Mouse (Mus musculus) adrenal gland, postnatal 4 days (tissue): ENCODE measurements at regions not wholly inside any gene's neighbourhood (a gene's known extent, or its start where the extent isn't known, plus 50 kb on each side); places are given as distances from the start of the nearest gene placed in this dataset.
"Not testable (repeated sequence)": the region's sequence is repeated elsewhere in the genome, so short reads cannot be mapped to it uniquely, and the experiment has no call there.

Experiments
- DNase-seq, 2 experiments: peaks; one replicate each; pipeline ENCODE4 v3.0.0; 2021 to 2022; ENCODE audit warnings: low spot score in 2 of 2, mixed read lengths in 2 of 2

DNA sequence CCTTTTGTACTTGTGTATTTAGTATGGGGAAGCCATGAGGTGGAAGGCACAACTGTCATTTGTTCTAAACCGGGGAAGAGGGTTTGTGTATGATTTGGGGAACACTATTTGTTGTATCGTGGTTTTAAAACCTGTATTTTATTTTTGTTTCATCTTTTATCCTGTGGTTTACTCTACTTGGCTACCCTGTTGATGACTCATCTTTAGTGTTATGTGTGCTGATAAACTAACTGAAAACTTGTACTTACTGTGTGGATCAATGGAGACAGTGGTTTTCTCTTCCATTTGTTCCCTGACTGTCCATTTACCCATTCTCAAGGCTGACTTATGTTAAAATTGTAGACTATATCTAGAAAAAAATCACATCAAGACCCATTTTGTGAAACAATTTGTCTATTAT lies 512.8 kb downstream of the Serpinb8 start:
- DNase-seq, result no peak

DNA sequence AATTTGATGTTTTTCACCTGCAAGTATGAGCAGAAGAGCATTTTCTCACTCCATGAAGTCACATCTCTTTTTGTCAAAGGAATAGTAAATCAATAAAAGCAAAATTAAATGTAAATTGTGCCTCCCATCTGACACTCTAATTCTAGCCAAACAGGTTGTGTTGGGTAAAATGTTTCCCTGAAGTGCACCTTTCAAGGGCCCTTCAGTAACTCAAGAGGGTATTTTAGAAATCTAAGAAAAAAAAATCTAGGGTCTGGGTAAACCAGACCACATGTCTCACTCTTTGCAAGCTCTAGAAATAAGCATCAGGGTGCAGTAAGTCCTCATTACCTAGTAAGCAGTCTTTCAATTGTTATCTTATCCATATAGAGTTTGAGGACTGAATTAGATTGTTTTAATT lies 521.2 kb downstream of the Serpinb8 start:
- DNase-seq, result no peak

DNA sequence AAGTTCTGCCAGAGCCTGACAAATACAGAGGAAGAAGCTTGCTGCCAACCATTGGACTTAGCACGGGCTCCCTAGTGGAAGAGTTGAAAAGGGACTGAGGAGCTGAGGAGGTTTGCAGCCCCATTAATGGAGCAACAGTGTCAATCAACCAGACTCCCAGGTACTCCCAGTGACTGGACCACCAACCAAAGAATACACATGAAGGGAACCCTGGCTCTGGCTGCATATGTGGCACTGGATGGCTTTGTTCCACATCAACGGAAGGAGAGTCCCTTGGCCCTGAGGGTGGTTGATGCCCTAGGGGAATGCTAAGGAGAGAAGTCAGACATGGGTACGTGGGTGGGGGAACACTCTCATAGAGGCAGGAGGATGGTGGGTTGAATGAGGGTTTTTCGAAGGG lies 537.6 kb downstream of the Serpinb8 start:
- no peak for DNase-seq

DNA sequence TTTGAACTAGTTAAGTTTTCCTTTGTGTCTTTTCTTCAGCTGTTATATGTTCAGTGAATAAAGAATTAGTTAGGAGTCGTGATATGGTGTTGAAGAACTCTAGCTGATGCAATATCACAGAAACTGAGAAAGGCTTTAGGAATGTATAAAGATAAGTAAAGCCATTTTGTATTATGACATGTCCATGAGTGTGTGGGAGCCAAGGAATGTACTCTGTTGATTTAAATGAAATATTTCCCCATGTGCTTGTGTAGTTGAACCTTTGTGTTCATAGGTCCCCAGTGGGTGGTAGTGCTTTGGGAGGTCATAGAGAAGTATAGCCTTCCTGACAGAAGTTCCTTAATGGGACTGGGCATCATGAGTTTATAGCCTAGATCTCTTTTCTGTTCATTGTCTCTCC lies 542.2 kb downstream of the Serpinb8 start:
- no peak for DNase-seq

DNA sequence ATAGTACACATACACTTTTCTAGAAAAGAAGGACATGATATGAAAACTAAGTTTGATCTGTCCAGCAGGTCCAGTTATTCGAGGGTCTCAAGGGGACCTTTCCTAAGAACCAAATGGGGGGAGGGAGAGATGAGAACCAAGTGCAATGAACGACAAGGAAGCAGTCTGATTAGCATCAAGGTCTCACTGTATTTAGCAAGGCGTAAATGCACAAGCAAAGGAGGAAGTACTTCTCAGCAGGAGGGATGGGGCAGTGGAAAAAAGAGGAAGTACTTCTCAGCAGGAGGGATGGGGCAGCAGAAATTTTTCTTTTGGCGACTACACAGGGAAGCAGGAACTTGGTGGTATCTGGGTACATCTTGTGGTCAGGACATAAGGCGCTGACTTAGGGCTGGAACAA lies 545.5 kb downstream of the Serpinb8 start:
- DNase-seq, result not testable (repeated sequence)

DNA sequence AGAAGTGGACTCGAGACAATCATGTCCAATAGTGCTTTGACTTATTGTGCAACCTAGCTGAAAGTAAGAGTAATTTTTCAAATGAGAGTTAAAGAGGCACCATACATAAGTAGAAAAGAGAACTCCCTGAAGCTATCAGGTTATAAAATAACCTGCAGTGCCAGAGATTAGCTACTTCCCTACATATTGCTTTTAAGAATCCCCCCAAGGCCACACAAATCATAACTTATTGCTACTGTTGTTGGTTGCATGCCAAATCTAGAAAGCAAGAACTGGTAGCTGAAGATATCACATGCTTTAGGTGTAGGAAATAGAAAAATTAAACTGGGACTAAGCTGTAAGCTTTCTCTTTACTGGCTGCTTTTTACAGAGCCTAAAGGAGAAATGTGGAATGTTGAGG lies 554.3 kb downstream of the Serpinb8 start:
- DNase-seq, result no peak

DNA sequence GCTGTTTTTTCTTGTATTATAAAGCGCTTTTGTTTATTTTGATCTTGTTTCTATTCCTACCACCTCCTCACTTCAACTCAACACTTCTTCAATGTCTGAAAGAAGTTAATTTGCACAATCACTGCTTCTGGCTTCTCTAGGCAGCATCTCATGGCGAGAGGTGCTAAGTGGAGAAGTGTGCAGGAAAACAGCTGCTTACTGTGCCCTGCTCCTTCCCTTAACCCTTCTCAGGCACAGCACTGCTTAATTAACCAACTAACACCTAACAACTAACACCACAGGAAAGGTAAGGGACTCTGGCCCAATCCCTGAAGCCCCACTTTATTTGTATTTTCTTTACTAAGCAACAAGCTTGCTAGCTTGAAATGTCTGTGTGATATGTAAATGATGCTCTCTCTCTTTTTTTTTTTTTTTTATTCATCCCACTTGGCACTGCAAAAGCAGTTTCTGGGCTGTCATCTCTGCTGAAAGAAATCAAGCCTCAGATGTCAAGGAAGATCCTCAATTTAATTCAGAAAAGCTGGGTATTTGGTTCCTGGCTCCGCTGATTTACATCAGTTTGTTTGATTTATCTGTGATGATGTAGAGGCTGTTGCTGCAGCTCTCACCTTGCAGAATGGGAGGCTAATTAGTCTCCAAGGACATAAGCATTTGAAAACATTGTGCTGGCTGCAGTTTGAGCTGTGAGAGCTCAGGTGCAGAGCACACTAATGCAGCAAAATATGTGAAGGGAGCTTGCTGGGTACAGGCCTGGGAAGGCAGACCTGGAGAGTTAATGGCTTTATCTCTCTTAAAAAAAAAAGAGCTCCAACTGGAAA lies 591.8 kb downstream of the Serpinb8 start:
- DNase-seq, result no peak

DNA sequence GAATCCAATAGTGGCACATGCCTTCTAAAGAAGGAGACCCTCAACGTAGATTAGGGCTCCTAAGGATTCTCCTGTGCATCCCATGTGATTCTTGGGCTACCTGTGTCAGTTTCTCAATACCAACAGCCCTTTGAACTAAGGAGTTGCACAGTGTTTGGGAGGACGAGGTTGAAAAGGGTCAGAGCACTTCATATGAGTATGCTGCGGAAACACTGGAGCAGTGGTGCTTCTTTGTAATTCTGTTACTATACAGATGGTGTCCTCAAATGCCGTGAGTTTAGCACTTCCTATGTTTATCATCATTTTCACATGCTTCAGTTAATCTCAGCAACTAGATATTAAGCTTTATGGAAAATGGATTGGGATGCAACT lies 592.3 kb downstream of the Serpinb8 start:
- no peak for DNase-seq

DNA sequence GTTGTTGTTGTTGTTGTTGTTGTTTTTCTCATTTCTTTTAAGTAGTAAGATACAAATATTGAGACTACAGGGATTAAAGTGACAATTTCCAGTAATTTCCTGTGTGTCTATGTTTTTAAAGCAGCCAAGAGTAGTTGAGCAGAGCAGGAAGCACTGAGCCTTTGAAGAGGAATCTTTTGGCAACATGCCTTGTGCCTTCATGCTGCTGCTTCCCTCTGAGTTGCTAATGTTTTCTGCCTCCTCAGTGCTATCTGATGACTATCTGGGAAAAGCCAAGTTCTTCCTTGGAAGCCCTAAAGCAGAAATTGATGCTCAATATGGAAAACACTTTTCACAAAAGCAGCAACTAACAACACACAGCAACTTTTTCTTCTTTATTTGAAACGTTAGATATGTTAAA lies 634.2 kb downstream of the Serpinb8 start:
- DNase-seq, result no peak

DNA sequence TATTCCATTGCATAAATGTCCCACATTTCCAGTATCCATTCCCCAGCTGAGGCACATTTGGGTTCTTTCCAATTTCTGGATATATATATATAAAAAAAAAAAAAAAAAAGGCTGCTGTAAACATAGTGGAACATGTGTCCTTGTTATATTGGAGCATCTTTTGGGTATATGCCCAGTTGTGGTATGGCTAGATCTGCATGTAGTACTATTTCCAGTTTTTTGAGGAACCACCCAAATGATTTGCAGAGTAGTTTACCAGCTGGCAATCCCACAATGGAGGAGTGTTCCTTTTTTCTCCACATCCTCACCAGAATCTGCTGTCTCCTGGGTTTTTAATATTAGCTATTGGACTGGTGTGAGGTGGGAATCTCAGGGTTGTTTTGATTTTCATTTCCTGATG lies 650.3 kb downstream of the Serpinb8 start:
- no peak for DNase-seq

DNA sequence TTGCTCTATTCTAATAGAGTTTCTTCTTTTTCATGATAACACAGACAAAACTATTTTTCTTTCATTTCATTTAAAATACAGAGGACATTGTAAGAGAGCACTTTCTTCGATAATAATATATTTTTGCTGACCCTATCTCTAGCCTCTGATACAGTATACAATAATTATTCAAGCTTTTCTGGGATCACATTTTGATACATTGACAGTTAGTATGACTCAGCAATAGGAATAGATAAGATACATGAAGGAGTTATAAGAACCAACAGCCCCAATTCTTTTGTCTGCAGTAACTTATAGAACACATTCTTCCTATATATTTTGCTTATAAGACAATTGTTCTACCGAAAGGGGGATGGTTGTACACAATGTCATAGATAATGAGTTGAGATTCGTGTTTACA lies 665.3 kb downstream of the Serpinb8 start:
- no peak for DNase-seq

DNA sequence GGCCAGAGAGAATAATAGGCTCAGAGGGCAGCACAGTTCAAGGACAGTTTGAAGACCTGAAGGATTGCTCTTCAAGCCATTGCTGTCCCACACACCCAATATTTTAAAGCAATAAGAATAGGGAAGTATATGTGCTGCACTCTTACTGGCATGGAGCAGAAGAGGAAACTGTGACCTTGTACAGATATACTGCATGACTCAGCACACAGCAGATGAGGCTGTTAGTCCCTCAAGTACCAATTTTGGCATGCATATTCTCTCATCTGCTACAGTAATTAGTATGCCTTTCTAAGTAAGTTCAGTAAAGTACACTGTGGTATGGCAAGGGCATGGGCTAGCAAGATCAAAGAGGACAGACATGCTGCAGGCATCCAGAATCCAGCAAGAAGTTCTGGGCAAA lies 669.5 kb downstream of the Serpinb8 start:
- no peak for DNase-seq

DNA sequence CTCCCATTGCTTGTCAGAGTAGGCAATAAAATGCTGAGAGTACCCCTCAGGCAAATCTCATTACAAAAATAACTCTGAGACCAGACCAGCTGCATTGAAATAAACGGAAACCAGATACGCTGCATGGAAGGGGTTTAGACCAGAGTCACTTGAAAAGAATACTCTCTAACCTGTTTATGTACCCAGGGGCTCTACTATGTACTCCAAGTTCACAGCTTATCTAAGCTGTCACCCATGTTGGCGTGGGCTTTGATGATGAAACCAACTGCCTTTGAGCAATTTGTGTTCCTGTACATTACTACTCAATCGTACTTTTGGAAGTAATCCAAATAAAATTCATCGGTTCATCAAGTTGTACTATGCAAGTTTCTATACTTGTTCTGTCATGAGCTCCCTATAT lies 692.3 kb downstream of the Serpinb8 start:
- no peak for DNase-seq

DNA sequence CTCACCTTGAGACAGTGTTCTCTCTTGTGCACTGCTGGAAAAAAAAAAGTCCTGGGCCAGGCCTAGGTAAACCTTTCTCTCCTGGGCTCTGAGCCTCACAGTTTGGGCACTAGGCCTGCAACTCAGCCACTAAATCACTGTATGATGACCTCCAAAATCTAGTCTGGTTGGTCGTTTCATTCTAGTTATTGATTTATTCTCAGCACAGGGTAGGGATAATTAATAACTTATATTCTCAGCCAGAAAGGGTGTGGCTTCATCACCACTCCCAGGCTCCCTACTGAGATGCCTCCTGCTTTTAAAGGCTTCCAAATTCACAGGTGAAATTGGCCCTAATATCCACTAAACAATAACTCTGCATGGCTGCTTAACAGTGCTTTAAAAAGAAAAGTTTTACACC lies 696.8 kb downstream of the Serpinb8 start:
- DNase-seq, result no peak
